Mouse (Mus musculus) myocyte (in vitro differentiated cells): ENCODE measurements at regions not wholly inside any gene's neighbourhood (a gene's known extent, or its start where the extent isn't known, plus 50 kb on each side); places are given as distances from the start of the nearest gene placed in this dataset.
A peak's percentile ranks its signal among the peaks of the same experiment; 100 is the strongest.

Source experiments
- H3K27me3 ChIP-seq: one replicate; pipeline ENCODE4 v1.6.1; 2011; ENCODE audit not compliant: control insufficient read depth, insufficient read depth, insufficient read length
- H3K36me3 ChIP-seq: one replicate; pipeline ENCODE4 v1.6.1; 2011; ENCODE audit not compliant: control insufficient read depth, insufficient read depth
- H3K4me2 ChIP-seq: one replicate; pipeline ENCODE4 v1.6.1; 2011; ENCODE audit warnings: low read depth, control low read depth
- H3K4me3 ChIP-seq: one replicate; pipeline ENCODE4 v1.5.1; 2011; ENCODE audit warnings: mild to moderate bottlenecking, control low read depth, moderate library complexity
- H3K79me2 ChIP-seq: one replicate; pipeline ENCODE4 v1.6.1; 2011; ENCODE audit not compliant: control insufficient read depth, insufficient read depth
- H3ac ChIP-seq: one replicate; pipeline ENCODE4 v1.6.1; 2011; ENCODE audit not compliant: control insufficient read depth, insufficient read length
- CEBPB ChIP-seq: IDR thresholded peaks from 2 replicates; pipeline ENCODE4 v1.6.1; 2011; ENCODE audit warnings: mild to moderate bottlenecking, moderate library complexity; ENCODE audit not compliant: poor library complexity, insufficient read depth, severe bottlenecking
- E2F4 ChIP-seq: IDR thresholded peaks from one replicate; pipeline ENCODE4 v1.6.1; 2011; ENCODE audit warnings: mild to moderate bottlenecking, control low read depth, moderate library complexity; ENCODE audit not compliant: insufficient read depth
- MAX ChIP-seq: IDR thresholded peaks from one replicate; pipeline ENCODE4 v1.6.1; 2011; ENCODE audit warnings: low read depth, mild to moderate bottlenecking, control low read depth
- MYOD1 ChIP-seq, 3 experiments: IDR thresholded peaks; one replicate each; pipeline ENCODE4 v1.6.1; 2011; ENCODE audit warnings: control low read depth in 2 of 3, low read depth in 2 of 3, mild to moderate bottlenecking in 2 of 3, moderate library complexity in 1 of 3; ENCODE audit not compliant: insufficient read length in 2 of 3, control insufficient read depth in 1 of 3
- MYOG ChIP-seq, 3 experiments: IDR thresholded peaks; one replicate each; pipeline ENCODE4 v1.6.1; 2011; ENCODE audit warnings: control low read depth in 2 of 3, low read depth in 2 of 3, mild to moderate bottlenecking in 2 of 3; ENCODE audit not compliant: insufficient read length in 2 of 3, control insufficient read depth in 1 of 3, insufficient read depth in 1 of 3
- POLR2A ChIP-seq: IDR thresholded peaks from one replicate; pipeline ENCODE4 v1.6.1; 2011; ENCODE audit warnings: low read depth, mild to moderate bottlenecking, control low read depth, moderate library complexity; ENCODE audit not compliant: insufficient read length
- POLR2AphosphoS2 ChIP-seq: IDR thresholded peaks from one replicate; pipeline ENCODE4 v1.6.1; 2011; ENCODE audit warnings: low read depth, control low read depth; ENCODE audit not compliant: insufficient read length
- REST ChIP-seq: IDR thresholded peaks from one replicate; pipeline ENCODE4 v1.6.1; 2011; ENCODE audit warnings: mild to moderate bottlenecking, control low read depth, moderate library complexity; ENCODE audit not compliant: insufficient read depth, insufficient read length
- SRF ChIP-seq: IDR thresholded peaks from one replicate; pipeline ENCODE4 v1.6.1; 2011; ENCODE audit warnings: low read depth; ENCODE audit not compliant: control insufficient read depth, insufficient read length
- TCF12 ChIP-seq: IDR thresholded peaks from one replicate; pipeline ENCODE4 v1.6.1; 2011; ENCODE audit warnings: mild to moderate bottlenecking, control low read depth; ENCODE audit not compliant: poor library complexity, insufficient read depth, severe bottlenecking
- TCF3 ChIP-seq: IDR thresholded peaks from one replicate; pipeline ENCODE4 v1.6.1; 2011; ENCODE audit warnings: low read depth, control low read depth; ENCODE audit not compliant: insufficient read length
- USF1 ChIP-seq: IDR thresholded peaks from one replicate; pipeline ENCODE4 v1.6.1; 2011; ENCODE audit warnings: low read depth, mild to moderate bottlenecking, control low read depth, moderate library complexity

DNA sequence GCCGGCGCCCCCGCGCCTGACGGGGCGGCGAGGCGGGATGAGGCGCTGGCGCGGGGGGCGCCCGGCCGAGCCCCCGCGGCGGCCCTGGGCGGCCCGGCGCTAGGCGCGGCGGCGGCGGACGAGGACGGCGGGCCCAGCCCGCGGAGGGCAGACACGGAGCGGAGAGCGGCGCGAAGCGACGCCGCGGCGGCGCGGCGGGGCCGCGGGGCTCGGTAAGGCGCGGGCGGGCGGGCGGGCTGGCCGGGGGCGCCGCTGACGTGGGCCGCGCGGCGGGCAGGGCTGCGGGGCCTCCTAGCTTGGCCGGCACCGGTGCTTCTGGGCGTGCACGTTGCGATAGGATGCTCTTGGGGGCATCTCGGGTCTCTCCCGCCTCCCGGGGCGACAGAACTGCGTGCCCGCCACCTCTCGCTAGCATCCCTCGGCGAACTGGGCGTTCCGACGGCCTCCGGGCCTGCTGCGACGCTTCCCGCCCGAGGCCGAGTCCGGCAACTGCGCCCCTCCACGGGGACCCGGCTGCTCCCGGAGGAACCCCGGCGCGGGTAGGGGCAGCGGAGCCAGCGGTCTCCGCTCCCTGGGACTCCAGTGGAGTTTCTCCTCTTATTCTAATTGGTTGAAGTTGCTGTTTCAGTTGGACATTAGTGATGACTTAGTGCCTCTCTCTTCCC lies 83.3 kb upstream of the Arhgap32 start:
- peak overlapping the region; percentile 17 for H3K4me3 ChIP-seq
- TF ChIP-seq REST (no peak), MYOD1 (IDR thresholded peaks at IDR 0.05; ENCODE audit: control insufficient read depth in 1 of 3, insufficient read length in 2 of 3, low read depth in 2 of 3) (no peak), MYOG (IDR thresholded peaks at IDR 0.05; ENCODE audit: control insufficient read depth in 1 of 3, insufficient read depth in 1 of 3, insufficient read length in 2 of 3, low read depth in 2 of 3) (no peak), SRF (no peak), CEBPB (no peak), USF1 (no peak), POLR2AphosphoS2 (no peak)
- H3K27me3 ChIP-seq, result no peaks in the 10 kb centered on the region
- peak overlapping the region; percentile 83 for H3K4me2 ChIP-seq
- H3ac ChIP-seq, result peak overlapping the region; percentile 72
- peaks cover 9% of the 10 kb centered on the region for H3K79me2 ChIP-seq
- H3K36me3 ChIP-seq, result no peaks in the 10 kb centered on the region

DNA sequence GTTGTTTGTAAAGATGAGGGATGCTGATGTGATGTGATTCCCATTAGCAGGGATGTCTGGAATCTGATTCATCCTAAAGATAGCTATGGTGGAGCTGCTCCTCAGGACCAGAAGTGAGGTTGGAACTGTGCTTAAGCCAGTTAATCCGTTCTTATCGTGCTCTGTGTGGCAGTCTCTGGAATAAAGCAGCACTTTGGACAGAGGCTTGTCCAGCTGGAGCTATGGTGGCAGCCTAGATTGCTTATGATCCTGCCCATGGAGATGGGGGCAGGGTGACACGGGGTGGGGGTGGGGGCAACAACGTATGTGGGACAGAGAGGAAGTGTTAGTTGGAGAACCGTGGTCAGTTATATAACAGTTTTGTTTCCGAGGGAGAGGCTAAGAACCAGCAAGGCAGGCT lies 82.0 kb upstream of the Arhgap32 start:
- Histone ChIP-seq H3ac (no peak overlapping the region), H3K4me2 (peak overlapping the region; percentile 83), H3K4me3 (no peak overlapping the region), H3K36me3 (no peaks in the 10 kb centered on the region), H3K27me3 (no peaks in the 10 kb centered on the region), H3K79me2 (peaks cover 19% of the 10 kb centered on the region)
- no peak for TF ChIP-seq SRF
- TF ChIP-seq TCF12, result no peak
- peak; percentile 61 for TF ChIP-seq REST
- no peak for TF ChIP-seq MYOG (IDR thresholded peaks at IDR 0.05; ENCODE audit: control insufficient read depth in 1 of 3, insufficient read depth in 1 of 3, insufficient read length in 2 of 3, low read depth in 2 of 3)
- no peak for TF ChIP-seq MYOD1 (IDR thresholded peaks at IDR 0.05; ENCODE audit: control insufficient read depth in 1 of 3, insufficient read length in 2 of 3, low read depth in 2 of 3)
- TF ChIP-seq CEBPB, result no peak
- no peak for TF ChIP-seq TCF3
- TF ChIP-seq MAX, result no peak

DNA sequence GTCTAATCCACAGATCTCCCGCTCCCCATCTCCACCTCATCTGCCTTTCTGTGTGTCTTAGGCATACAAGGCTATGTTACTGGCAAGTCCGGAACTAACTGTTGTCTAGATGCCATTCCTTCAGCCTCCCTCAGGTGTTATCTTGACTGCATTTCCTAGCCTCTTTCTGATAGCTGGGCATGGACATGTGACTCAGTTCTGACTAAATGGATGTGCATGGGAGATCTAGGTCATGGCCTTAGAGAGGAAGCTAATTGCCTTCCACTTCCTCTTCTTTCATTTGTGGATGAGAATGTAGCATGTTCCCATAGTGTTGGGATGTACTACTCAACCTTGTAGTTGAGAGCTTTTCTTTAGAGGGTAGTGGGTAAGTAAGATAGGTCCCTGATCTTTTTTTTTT lies 75.9 kb upstream of the Arhgap32 start:
- no peak overlapping the region for H3K4me3 ChIP-seq
- peaks cover 24% of the 10 kb centered on the region for H3K79me2 ChIP-seq
- H3ac ChIP-seq, result no peak overlapping the region
- no peaks in the 10 kb centered on the region for H3K27me3 ChIP-seq
- no peak overlapping the region for H3K4me2 ChIP-seq
- TF ChIP-seq SRF (no peak), E2F4 (no peak), POLR2AphosphoS2 (no peak), MYOG (IDR thresholded peaks at IDR 0.05; ENCODE audit: control insufficient read depth in 1 of 3, insufficient read depth in 1 of 3, insufficient read length in 2 of 3, low read depth in 2 of 3) (no peak), REST (no peak), POLR2A (no peak), MAX (no peak), CEBPB (no peak), TCF3 (no peak), TCF12 (no peak), MYOD1 (IDR thresholded peaks at IDR 0.05; ENCODE audit: control insufficient read depth in 1 of 3, insufficient read length in 2 of 3, low read depth in 2 of 3) (no peak), USF1 (no peak)
- no peaks in the 10 kb centered on the region for H3K36me3 ChIP-seq

DNA sequence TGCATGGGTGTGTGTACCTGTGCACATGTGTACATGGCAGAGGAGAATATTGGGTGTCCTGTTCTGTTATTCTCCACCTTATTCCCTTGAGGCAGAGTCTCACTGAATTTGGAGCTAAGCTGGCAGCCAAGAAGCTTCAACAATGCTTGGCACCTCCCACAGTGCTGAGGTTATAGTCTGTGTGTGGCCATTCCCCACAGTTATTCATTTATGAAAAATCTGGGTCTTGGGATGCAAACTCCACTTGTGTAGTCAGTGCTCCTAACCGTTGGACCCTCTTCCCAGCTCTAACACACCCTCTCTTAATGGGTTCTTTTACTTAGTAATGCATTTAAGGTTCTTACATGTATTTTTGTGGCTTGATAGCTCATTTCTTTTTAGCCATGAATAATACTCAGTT lies 72.6 kb upstream of the Arhgap32 start:
- Histone ChIP-seq H3K36me3 (no peaks in the 10 kb centered on the region), H3K27me3 (no peaks in the 10 kb centered on the region), H3K4me3 (no peak overlapping the region), H3K4me2 (no peak overlapping the region), H3K79me2 (peaks cover 15% of the 10 kb centered on the region), H3ac (no peak overlapping the region)
- TF ChIP-seq MYOD1 (IDR thresholded peaks at IDR 0.05; ENCODE audit: control insufficient read depth in 1 of 3, insufficient read length in 2 of 3, low read depth in 2 of 3) (no peak), POLR2A (no peak), POLR2AphosphoS2 (no peak), MAX (no peak), TCF3 (no peak), SRF (no peak), MYOG (IDR thresholded peaks at IDR 0.05; ENCODE audit: control insufficient read depth in 1 of 3, insufficient read depth in 1 of 3, insufficient read length in 2 of 3, low read depth in 2 of 3) (no peak), USF1 (no peak), TCF12 (no peak), CEBPB (no peak), REST (no peak), E2F4 (no peak)

DNA sequence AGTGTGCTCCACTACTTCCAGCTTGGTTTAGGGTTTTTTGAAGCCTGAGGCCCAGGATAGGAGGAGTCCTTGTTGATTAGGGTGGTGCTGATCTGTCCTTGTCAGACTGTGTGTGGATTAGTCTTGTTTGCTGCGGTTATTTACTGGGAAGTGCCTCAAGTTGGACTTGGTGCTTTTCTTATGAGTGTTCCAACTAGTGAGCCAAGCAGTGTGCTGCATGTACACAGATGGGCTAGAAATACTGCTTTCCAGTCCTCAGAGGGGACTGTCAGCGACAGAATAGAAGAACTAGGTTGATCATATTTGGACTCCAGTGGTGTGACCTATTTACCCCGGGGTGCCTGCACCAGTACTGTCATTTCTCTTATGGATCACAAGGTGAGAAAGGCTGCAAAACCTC lies 69.1 kb upstream of the Arhgap32 start:
- no peak overlapping the region for H3K4me2 ChIP-seq
- H3K36me3 ChIP-seq, result no peaks in the 10 kb centered on the region
- TF ChIP-seq TCF3, result no peak
- TF ChIP-seq E2F4, result no peak
- TF ChIP-seq CEBPB, result no peak
- no peak for TF ChIP-seq TCF12
- TF ChIP-seq POLR2A, result no peak
- TF ChIP-seq POLR2AphosphoS2, result no peak
- TF ChIP-seq SRF, result no peak
- TF ChIP-seq MYOD1 (IDR thresholded peaks at IDR 0.05; ENCODE audit: control insufficient read depth in 1 of 3, insufficient read length in 2 of 3, low read depth in 2 of 3), result no peak
- no peak for TF ChIP-seq REST
- no peak for TF ChIP-seq MAX
- no peak for TF ChIP-seq MYOG (IDR thresholded peaks at IDR 0.05; ENCODE audit: control insufficient read depth in 1 of 3, insufficient read depth in 1 of 3, insufficient read length in 2 of 3, low read depth in 2 of 3)
- no peak for TF ChIP-seq USF1
- H3K79me2 ChIP-seq, result peaks cover 8% of the 10 kb centered on the region
- no peak overlapping the region for H3ac ChIP-seq
- H3K4me3 ChIP-seq, result no peak overlapping the region
- no peaks in the 10 kb centered on the region for H3K27me3 ChIP-seq
